Mouse (Mus musculus) heart, embryonic 12.5 days (tissue): ENCODE results near the gene Atp6ap1. TPM values are rescaled to one million over a fixed set of nuclear protein-coding genes. Genes with fewer than 3 reads are reported as not detected.

Experiments used
- ATAC-seq: fragments of 200-750 bp; cut with Nextera tagmentation; 2 replicates; pipeline ENCODE4 v1.8.0; 2017; ENCODE audit warnings: moderate TSS enrichment, moderate library complexity; ENCODE audit not compliant: insufficient number of reproducible peaks, low FRiP score
- H3K27ac ChIP-seq: fragments of 300-500 bp; sonication (generic); 2 replicates; pipeline ENCODE4 v1.5.1; 2016; ENCODE audit warnings: mild to moderate bottlenecking, moderate library complexity; ENCODE audit not compliant: poor library complexity, severe bottlenecking
- H3K27me3 ChIP-seq: fragments of 300-500 bp; sonication (generic); replicated peaks from 2 replicates; pipeline ENCODE4 v1.6.1; 2016; ENCODE audit warnings: mild to moderate bottlenecking, moderate library complexity
- H3K36me3 ChIP-seq: fragments of 300-500 bp; sonication (generic); 2 replicates; pipeline ENCODE4 v1.6.1; 2016; ENCODE audit warnings: mild to moderate bottlenecking, moderate library complexity
- H3K4me1 ChIP-seq: fragments of 300-500 bp; sonication (generic); replicated peaks from 2 replicates; pipeline ENCODE4 v1.6.1; 2016; ENCODE audit warnings: mild to moderate bottlenecking
- H3K4me2 ChIP-seq: fragments of 300-500 bp; sonication (generic); 2 replicates; pipeline ENCODE4 v1.6.1; 2016; ENCODE audit warnings: mild to moderate bottlenecking, moderate library complexity
- H3K4me3 ChIP-seq: fragments of 300-500 bp; sonication (generic); 2 replicates; pipeline ENCODE4 v1.5.1; 2016; ENCODE audit warnings: mild to moderate bottlenecking
- H3K9ac ChIP-seq: fragments of 300-500 bp; sonication (generic); 2 replicates; pipeline ENCODE4 v1.6.1; 2016; ENCODE audit warnings: mild to moderate bottlenecking, moderate library complexity
- H3K9me3 ChIP-seq: fragments of 300-500 bp; sonication (generic); replicated peaks from 2 replicates; pipeline ENCODE4 v1.6.1; 2016; ENCODE audit warnings: mild to moderate bottlenecking, moderate library complexity
- WGBS: fragments of 180-500 bp; shearing (Covaris S2); methylation state at CpG from one replicate; pipeline ENCODE4 v1.1.7; 2016; 5-methylcytosine and 5-hydroxymethylcytosine counted together
- microRNA-seq: library from miRNA; unstranded; fragments of <30 nt; microRNA quantifications from one replicate; pipeline ENCODE4, GENCODE M21; 2017
- polyA plus RNA-seq: library from polyadenylated mRNA; unstranded; fragments of >200 nt; fragmentation: Nextera tagmentation; extraction: Ambion mirVana; gene quantifications from 2 replicates; pipeline ENCODE4 v1.2.1, GENCODE M21; 2016

Atp6ap1 gene
- polyA plus RNA-seq, 1 experiment from 2014 or later, result 128 TPM

- Histone ChIP-seq H3K9me3 (no peaks in the 10 kb centered on the region), H3K4me1 (peaks cover 11% of the 10 kb centered on the region; the same call in 1 of the 2 replicates), H3K4me3 (peak within 1 kb of the TSS; percentile 59), H3K4me2 (peak within 1 kb of the TSS; percentile 76), H3K27me3 (no peaks in the 10 kb centered on the region), H3K27ac (peak within 1 kb of the TSS; percentile 73), H3K9ac (peak within 1 kb of the TSS; percentile 76), H3K36me3 (peaks cover 52% of the 10 kb centered on the region)
- WGBS, result 13% methylated on average over 59 of the region's 59 CpGs
- peak; percentile 97 for ATAC-seq
Measured at GRCm38 (mm10) chrX:74312540-74313464, 15.9 kb downstream of the Atp6ap1 start, which contains the start of gene Fam50a. Gene Fam50a, plus strand, starts transcription at chrX:74313033.

GRCm38 (mm10) chrX:74328725-74329161, 31.8 kb downstream of the Atp6ap1 start, which contains the start of gene Plxna3:
Gene Plxna3, plus strand, starts transcription at chrX:74329066.
- peaks cover 20% of the 10 kb centered on the region for H3K4me1 ChIP-seq
- H3K9me3 ChIP-seq, result 0 out of 2 replicates have a peak, but pooled peaks cover 2% of the 10 kb centered on the region
- H3K27me3 ChIP-seq, result no peaks in the 10 kb centered on the region
- ATAC-seq, result peak; percentile 88
- peak within 1 kb of the TSS; percentile 81 for H3K9ac ChIP-seq
- peaks cover 8% of the 10 kb centered on the region for H3K36me3 ChIP-seq
- peak within 1 kb of the TSS; percentile 86 for H3K4me2 ChIP-seq
- peak within 1 kb of the TSS; percentile 64; the same call in 1 of the 2 replicates for H3K27ac ChIP-seq
- WGBS, result 15% methylated on average over 30 of the region's 30 CpGs
- peak within 1 kb of the TSS; percentile 59 for H3K4me3 ChIP-seq

- Histone ChIP-seq H3K9me3 (0 out of 2 replicates have a peak, but pooled peaks cover 5% of the 10 kb centered on the region), H3K4me1 (peaks cover 20% of the 10 kb centered on the region), H3K9ac (peak overlapping the region; percentile 81), H3K27ac (peak overlapping the region; percentile 64; the same call in 1 of the 2 replicates), H3K4me3 (peak overlapping the region; percentile 59), H3K27me3 (no peaks in the 10 kb centered on the region), H3K4me2 (peak overlapping the region; percentile 86), H3K36me3 (peaks cover 13% of the 10 kb centered on the region)
- WGBS, result 21% methylated on average over 10 of the region's 10 CpGs
- ATAC-seq, result no peak
Measured at GRCm38 (mm10) chrX:74329215-74329671, 32.3 kb downstream of the Atp6ap1 start.

GRCm38 (mm10) chrX:74330166-74330930, 33.5 kb downstream of the Atp6ap1 start:
- peaks cover 19% of the 10 kb centered on the region for H3K36me3 ChIP-seq
- peaks cover 20% of the 10 kb centered on the region for H3K4me1 ChIP-seq
- no peaks in the 10 kb centered on the region for H3K27me3 ChIP-seq
- peak overlapping the region; percentile 86 for H3K4me2 ChIP-seq
- no peak for ATAC-seq
- H3K4me3 ChIP-seq, result peak overlapping the region; percentile 59; the same call in 1 of the 2 replicates
- 0 out of 2 replicates have a peak, but pooled peaks cover 5% of the 10 kb centered on the region for H3K9me3 ChIP-seq
- no peak overlapping the region; the same call in 1 of the 2 replicates for H3K27ac ChIP-seq
- WGBS, result 50% methylated on average over 2 of the region's 2 CpGs
- peak overlapping the region; percentile 81; the same call in 1 of the 2 replicates for H3K9ac ChIP-seq

- no peaks in the 10 kb centered on the region for H3K27me3 ChIP-seq
- no peaks in the 10 kb centered on the region for H3K36me3 ChIP-seq
- H3K27ac ChIP-seq, result peak overlapping the region; percentile 33; the same call in 1 of the 2 replicates
- peak overlapping the region; percentile 74 for H3K9ac ChIP-seq
- H3K9me3 ChIP-seq, result no peaks in the 10 kb centered on the region
- ATAC-seq, result no peak
- no peaks in the 10 kb centered on the region for H3K4me1 ChIP-seq
- H3K4me2 ChIP-seq, result peak overlapping the region; percentile 73
- peak overlapping the region; percentile 59 for H3K4me3 ChIP-seq
- WGBS, result 21% methylated on average over 13 of the region's 13 CpGs
Measured at GRCm38 (mm10) chrX:74352645-74353466, 56.0 kb downstream of the Atp6ap1 start.

GRCm38 (mm10) chrX:74353467-74353770, 56.5 kb downstream of the Atp6ap1 start, which contains the start of gene Lage3:
Gene Lage3, minus strand, starts transcription at chrX:74353618.
- Histone ChIP-seq H3K27ac (peak within 1 kb of the TSS; percentile 33; the same call in 1 of the 2 replicates), H3K4me2 (peak within 1 kb of the TSS; percentile 73), H3K36me3 (no peaks in the 10 kb centered on the region), H3K4me1 (no peaks in the 10 kb centered on the region), H3K4me3 (peak within 1 kb of the TSS; percentile 59), H3K27me3 (no peaks in the 10 kb centered on the region), H3K9me3 (no peaks in the 10 kb centered on the region), H3K9ac (peak within 1 kb of the TSS; percentile 74)
- 26% methylated on average over 11 of the region's 22 CpGs for WGBS
- peak; percentile 81 for ATAC-seq

Small RNA genes within 50 kb of the gene (microRNA-seq; reads per million reads assigned to microRNA genes)
- gene Mir7091, result 0.71 reads per million
- gene Mir7092, result not detected

Other genes starting within 250 kb of the Atp6ap1 start
- gene Opn1mw, start 169.6 kb upstream of the Atp6ap1 start, polyA plus RNA-seq, result not detected in 2 replicates
- 12.0 and 14.0 TPM in 2 replicates for gene Mecp2, start 161.7 kb upstream of the Atp6ap1 start, polyA plus RNA-seq
- gene Tex28, start 129.3 kb upstream of the Atp6ap1 start, polyA plus RNA-seq, result not detected in 2 replicates
- gene Tktl1, start 119.8 kb upstream of the Atp6ap1 start, polyA plus RNA-seq, result not detected in 2 replicates
- 226 and 227 TPM in 2 replicates for gene Flna, start 47.3 kb upstream of the Atp6ap1 start, polyA plus RNA-seq
- 16.8 and 17.3 TPM in 2 replicates for gene Emd, start 42.4 kb upstream of the Atp6ap1 start, polyA plus RNA-seq
- gene Rpl10, start 26.3 kb upstream of the Atp6ap1 start, polyA plus RNA-seq, result 437 and 446 TPM in 2 replicates
- gene Taz, start 15.2 kb upstream of the Atp6ap1 start, polyA plus RNA-seq, result 70.5 and 71.3 TPM in 2 replicates
- 10.2 and 10.8 TPM in 2 replicates for gene Dnase1l1, start 14.8 kb upstream of the Atp6ap1 start, polyA plus RNA-seq
- 167 and 174 TPM in 2 replicates for gene Gdi1, start 7.9 kb downstream of the Atp6ap1 start, polyA plus RNA-seq
- gene Fam50a, start 15.9 kb downstream of the Atp6ap1 start, polyA plus RNA-seq, result 53.1 and 55.1 TPM in 2 replicates
- 9.6 and 9.8 TPM in 2 replicates for gene Plxna3, start 32.0 kb downstream of the Atp6ap1 start, polyA plus RNA-seq
- 93.9 and 95.5 TPM in 2 replicates for gene Lage3, start 56.5 kb downstream of the Atp6ap1 start, polyA plus RNA-seq
- gene Ubl4a, start 76.1 kb downstream of the Atp6ap1 start, polyA plus RNA-seq, result 57.4 and 58.2 TPM in 2 replicates
- 13.5 and 13.7 TPM in 2 replicates for gene Slc10a3, start 76.3 kb downstream of the Atp6ap1 start, polyA plus RNA-seq
- 25.7 and 26.8 TPM in 2 replicates for gene Fam3a, start 96.2 kb downstream of the Atp6ap1 start, polyA plus RNA-seq
- gene Ikbkg, start 96.2 kb downstream of the Atp6ap1 start, polyA plus RNA-seq, result 25.6 and 29.4 TPM in 2 replicates
- 18.5 TPM in 2 replicates for gene G6pdx, start 132.1 kb downstream of the Atp6ap1 start, polyA plus RNA-seq
- not detected in 2 replicates for gene Gm6880, start 184.3 kb downstream of the Atp6ap1 start, polyA plus RNA-seq